Mouse (Mus musculus) urinary bladder, adult 18-20 months (tissue): ENCODE measurements around the gene Dagla.

Source experiments
- DNase-seq, 2 experiments: peaks; one replicate each; pipeline ENCODE4 v3.0.0; 2022; ENCODE audit warnings: low spot score in 2 of 2, mixed read lengths in 2 of 2

Dagla gene

GRCm38 (mm10) chr19:10280771-10281540 lies 23.7 kb downstream of the Dagla start:
- DNase-seq, result no peak

- no peak for DNase-seq
These were observed 25.0 kb downstream of the Dagla start for GRCm38 (mm10) chr19:10279668-10280067.

GRCm38 (mm10) chr19:10278669-10279324 lies 25.9 kb downstream of the Dagla start:
- no peak for DNase-seq

- DNase-seq, result peak; percentile 60 to 75
These were observed 26.9 kb downstream of the Dagla start for GRCm38 (mm10) chr19:10277759-10278158.

- DNase-seq, result no peak
These were observed 27.3 kb downstream of the Dagla start for GRCm38 (mm10) chr19:10277331-10277730.

GRCm38 (mm10) chr19:10276483-10277144 lies 28.1 kb downstream of the Dagla start:
- DNase-seq, result no peak

GRCm38 (mm10) chr19:10274056-10274455 lies 30.6 kb downstream of the Dagla start:
- DNase-seq, result no peak

GRCm38 (mm10) chr19:10272746-10273145 lies 31.9 kb downstream of the Dagla start:
- peak; percentile 49 to 66 for DNase-seq

- no peak for DNase-seq
These were observed 33.1 kb downstream of the Dagla start for GRCm38 (mm10) chr19:10271592-10271991.

GRCm38 (mm10) chr19:10270356-10270755 lies 34.3 kb downstream of the Dagla start:
- DNase-seq, result no peak

GRCm38 (mm10) chr19:10268851-10269250 lies 35.8 kb downstream of the Dagla start:
- no peak for DNase-seq

- DNase-seq, result no peak
These were observed 36.7 kb downstream of the Dagla start for GRCm38 (mm10) chr19:10267953-10268352.

GRCm38 (mm10) chr19:10267057-10267456 lies 37.6 kb downstream of the Dagla start:
- DNase-seq, result peak in 1 of 2 experiments; percentile 52

GRCm38 (mm10) chr19:10266196-10266850 lies 38.4 kb downstream of the Dagla start:
- DNase-seq, result peak; percentile 80 to 90

- no peak for DNase-seq
These were observed 43.3 kb downstream of the Dagla start for GRCm38 (mm10) chr19:10261369-10261768.

GRCm38 (mm10) chr19:10258279-10259011 lies 46.2 kb downstream of the Dagla start:
- peak; percentile 48 to 79 for DNase-seq

- DNase-seq, result no peak
These were observed 56.5 kb downstream of the Dagla start for GRCm38 (mm10) chr19:10248128-10248527.

- no peak for DNase-seq
These were observed 57.5 kb downstream of the Dagla start for GRCm38 (mm10) chr19:10247165-10247564.

GRCm38 (mm10) chr19:10244183-10244582 lies 60.5 kb downstream of the Dagla start:
- no peak for DNase-seq

GRCm38 (mm10) chr19:10242916-10243315 lies 61.8 kb downstream of the Dagla start:
- no peak for DNase-seq

- DNase-seq, result peak; percentile 73 to 76
These were observed 63.9 kb downstream of the Dagla start, which contains the start of gene Myrf for GRCm38 (mm10) chr19:10240654-10241305. Gene Myrf, minus strand, starts transcription at chr19:10240748.
